Mouse (Mus musculus): ENCODE data around the gene Romo1. TPM values are rescaled to one million over a fixed set of nuclear protein-coding genes. Genes with fewer than 3 reads are reported as not detected.

The Romo1 gene
- polyA plus RNA-seq, 1 experiment from 2014 or later: 302 TPM

DNA sequence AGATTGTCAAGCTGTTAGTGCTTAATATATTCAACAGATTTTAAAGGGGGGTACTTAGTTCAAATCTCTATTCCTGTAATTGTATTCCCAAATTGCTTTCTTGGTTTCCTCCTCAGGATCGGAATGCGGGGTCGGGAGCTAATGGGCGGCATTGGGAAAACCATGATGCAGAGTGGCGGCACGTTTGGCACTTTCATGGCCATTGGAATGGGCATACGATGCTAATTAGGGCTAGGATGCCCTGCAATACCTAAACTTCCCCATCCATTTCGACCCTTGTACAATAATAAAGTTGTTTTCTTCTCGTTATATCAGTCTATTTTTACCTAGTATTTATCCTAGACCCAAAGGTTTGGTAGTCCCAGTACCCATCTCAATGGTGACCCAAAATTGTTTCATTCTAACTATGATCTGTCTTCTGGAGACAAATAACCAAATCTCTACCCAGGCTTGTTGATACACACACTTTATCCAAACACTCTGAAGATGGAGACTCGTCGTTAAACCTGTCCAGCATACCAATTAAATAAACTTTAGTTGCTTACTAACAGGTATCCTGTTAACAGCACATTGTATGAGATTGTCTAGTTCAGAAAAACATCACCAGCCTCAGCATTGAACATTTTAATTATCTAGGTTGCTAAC lies 1.8 kb downstream of the Romo1 start:
- H3K4me3 ChIP-seq: peak overlapping the region; percentile 82
- 54% methylated on average over 11 of the region's 11 CpGs for WGBS (ENCODE audit: insufficient replicate concordance)

DNA sequence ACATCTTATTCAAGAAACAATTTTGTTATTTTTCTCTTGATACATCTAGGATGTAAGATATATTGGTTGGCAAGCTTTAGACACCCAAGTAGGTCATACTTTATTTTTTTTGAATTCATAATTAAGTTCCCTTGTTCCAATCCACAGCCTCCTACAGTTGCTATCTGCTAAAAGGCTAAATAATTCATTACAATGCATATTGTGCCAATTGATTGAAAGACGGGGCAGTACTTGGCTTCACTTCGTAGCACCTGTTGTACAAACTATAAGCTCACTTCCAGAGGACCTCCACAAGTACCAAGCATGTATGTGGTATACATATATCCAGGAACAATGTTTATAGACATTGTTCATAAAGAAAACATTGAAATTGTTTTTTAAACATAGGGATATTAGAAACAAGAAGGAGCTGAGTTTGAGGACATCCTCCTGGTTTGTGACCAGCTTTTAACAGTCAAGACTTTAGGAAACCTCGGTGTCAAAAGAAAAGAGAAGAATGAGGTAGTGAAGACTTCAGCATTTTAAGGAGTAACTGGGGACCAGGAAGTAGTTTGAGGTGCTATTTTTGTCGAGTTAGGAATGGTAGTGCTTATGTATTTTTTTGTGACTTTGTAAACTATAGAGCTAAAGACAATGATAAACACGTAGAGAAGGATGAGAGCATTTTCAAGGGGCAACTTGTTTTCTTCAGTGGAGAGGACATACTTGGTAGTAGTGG lies 2.6 kb downstream of the Romo1 start:
- WGBS (ENCODE audit: insufficient replicate concordance): 56% methylated on average over 5 of the region's 5 CpGs
- no peak overlapping the region for H3K4me3 ChIP-seq
- H3K9ac ChIP-seq: no peak overlapping the region
- no peak for ATAC-seq
- H3K27ac ChIP-seq: no peak overlapping the region
- peaks cover 59% of the 10 kb centered on the region for H3K36me3 ChIP-seq
- no peaks in the 10 kb centered on the region for H3K9me3 ChIP-seq (replicated peaks)
- H3K27me3 ChIP-seq (replicated peaks): no peaks in the 10 kb centered on the region
- H3K4me1 ChIP-seq: peaks cover 23% of the 10 kb centered on the region
- H3K4me2 ChIP-seq: no peak overlapping the region

More for the DNA sequence above, 1.8 kb downstream of the Romo1 start:
- H3K4me2 ChIP-seq: peak overlapping the region; percentile 91
- H3K27me3 ChIP-seq (replicated peaks): no peaks in the 10 kb centered on the region
- H3K9me3 ChIP-seq (replicated peaks): no peaks in the 10 kb centered on the region
- peaks cover 58% of the 10 kb centered on the region for H3K36me3 ChIP-seq
- H3K27ac ChIP-seq: peak overlapping the region; percentile 1; the same call in 1 of the 2 replicates
- peak overlapping the region; percentile 85; the same call in 1 of the 2 replicates for H3K9ac ChIP-seq
- ATAC-seq: no peak
- H3K4me1 ChIP-seq: peaks cover 23% of the 10 kb centered on the region

DNA sequence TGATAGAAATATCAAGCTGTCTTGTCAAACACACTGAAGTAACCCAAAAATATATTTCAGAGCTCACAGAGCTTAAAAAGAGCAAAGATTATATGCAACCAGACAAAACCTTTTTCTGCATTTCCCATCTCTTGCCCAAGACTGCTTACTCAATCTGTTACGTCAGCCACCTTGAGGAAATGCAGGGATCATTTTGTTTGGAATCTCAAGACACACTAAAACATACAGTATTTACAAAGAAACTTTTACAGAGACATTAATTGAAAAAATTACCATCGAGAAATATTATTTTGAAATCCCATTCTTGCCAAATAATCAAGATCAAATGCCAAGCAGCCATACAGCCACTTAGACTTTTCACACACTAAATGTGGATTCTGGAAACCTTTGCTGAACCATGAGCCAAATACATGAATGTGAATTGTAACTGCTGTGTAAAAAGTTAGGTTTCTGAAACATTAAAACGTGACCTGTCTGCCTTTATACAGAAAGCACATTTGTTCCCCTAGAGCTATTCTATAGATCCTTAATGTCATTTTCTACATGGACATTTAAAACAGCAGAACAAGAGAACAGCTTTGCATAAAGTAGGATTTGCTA lies 3.6 kb downstream of the Romo1 start:
- ATAC-seq: no peak
- Histone ChIP-seq H3K27ac (no peak overlapping the region), H3K9me3 (replicated peaks) (no peaks in the 10 kb centered on the region), H3K4me3 (no peak overlapping the region), H3K4me2 (no peak overlapping the region), H3K4me1 (peaks cover 23% of the 10 kb centered on the region), H3K27me3 (replicated peaks) (no peaks in the 10 kb centered on the region), H3K9ac (no peak overlapping the region), H3K36me3 (peaks cover 61% of the 10 kb centered on the region)
- 83% methylated on average over 3 of the region's 3 CpGs for WGBS (ENCODE audit: insufficient replicate concordance)

DNA sequence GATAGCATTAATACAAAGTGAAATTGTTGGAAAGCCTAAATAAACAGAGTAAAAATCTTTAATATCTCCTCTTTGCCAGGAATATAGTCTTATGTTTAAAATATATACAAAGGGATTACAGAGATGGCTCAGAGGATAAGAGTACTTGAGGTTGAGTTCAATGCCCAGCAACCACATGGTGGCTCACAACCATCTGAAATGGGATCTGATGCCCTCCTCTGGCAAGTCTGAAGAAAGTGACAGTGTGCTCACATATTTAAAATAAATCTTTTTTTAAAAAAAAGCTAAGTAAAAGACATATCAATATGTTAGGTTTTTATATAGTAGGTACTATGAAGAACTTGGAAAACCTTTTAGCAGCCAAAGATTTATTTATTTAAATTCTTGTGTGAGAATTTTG lies 7.7 kb downstream of the Romo1 start:
- Histone ChIP-seq H3K9me3 (replicated peaks) (no peaks in the 10 kb centered on the region), H3K4me2 (no peak overlapping the region), H3K27me3 (replicated peaks) (no peaks in the 10 kb centered on the region), H3K4me1 (no peaks in the 10 kb centered on the region), H3K36me3 (peaks cover 93% of the 10 kb centered on the region), H3K9ac (no peak overlapping the region), H3K27ac (no peak overlapping the region), H3K4me3 (no peak overlapping the region)
- ATAC-seq: no peak

DNA sequence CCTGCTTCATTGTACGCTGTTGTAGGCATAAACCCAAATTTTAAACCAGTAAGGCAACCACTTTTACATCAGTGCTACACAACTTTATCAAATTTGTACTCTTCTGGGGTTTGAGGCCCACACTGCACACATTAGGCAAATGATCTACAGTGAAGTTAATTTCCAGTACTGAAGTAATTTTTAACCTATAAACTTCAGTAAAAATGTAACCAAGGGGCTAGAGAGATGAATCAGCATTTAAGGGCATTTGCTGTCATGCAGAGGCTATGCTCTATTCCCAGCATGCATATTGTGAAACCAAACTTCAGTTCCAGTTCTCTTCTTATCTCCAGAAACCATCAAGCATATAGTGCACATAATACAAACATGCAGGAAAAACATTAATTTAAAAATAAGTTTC lies 21.6 kb downstream of the Romo1 start:
- no peaks in the 10 kb centered on the region for H3K9me3 ChIP-seq (replicated peaks)
- H3K4me3 ChIP-seq: no peak overlapping the region
- H3K9ac ChIP-seq: no peak overlapping the region
- peaks cover 98% of the 10 kb centered on the region for H3K36me3 ChIP-seq
- H3K4me2 ChIP-seq: no peak overlapping the region
- 95% methylated on average over 1 of the region's 1 CpGs for WGBS (ENCODE audit: insufficient replicate concordance)
- H3K4me1 ChIP-seq: no peaks in the 10 kb centered on the region
- no peak overlapping the region for H3K27ac ChIP-seq
- H3K27me3 ChIP-seq (replicated peaks): no peaks in the 10 kb centered on the region
- ATAC-seq: no peak

DNA sequence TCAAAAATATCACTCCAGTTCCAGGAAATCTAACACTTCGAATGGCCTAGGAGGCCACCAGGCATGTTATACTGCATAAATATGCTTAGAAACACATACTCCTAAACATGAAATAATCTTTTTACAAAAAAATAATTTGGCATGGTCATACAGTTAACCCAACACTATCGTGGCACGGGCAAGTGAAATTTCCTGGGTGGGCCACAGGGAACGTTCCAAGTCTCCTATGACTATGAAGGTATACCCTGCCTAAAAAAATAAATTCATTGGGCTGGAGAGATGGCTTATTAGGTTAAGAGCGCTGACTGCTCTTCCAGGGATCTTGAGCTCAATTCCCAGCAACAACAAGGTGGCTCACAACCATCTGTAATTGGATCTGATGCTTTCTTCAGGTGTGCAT lies 22.7 kb downstream of the Romo1 start:
- Histone ChIP-seq H3K4me2 (no peak overlapping the region), H3K27me3 (replicated peaks) (no peaks in the 10 kb centered on the region), H3K36me3 (peaks cover 100% of the 10 kb centered on the region), H3K4me1 (no peaks in the 10 kb centered on the region), H3K27ac (no peak overlapping the region), H3K4me3 (no peak overlapping the region), H3K9me3 (replicated peaks) (no peaks in the 10 kb centered on the region), H3K9ac (no peak overlapping the region)
- WGBS (ENCODE audit: insufficient replicate concordance): 90% methylated on average over 5 of the region's 5 CpGs
- no peak for ATAC-seq

DNA sequence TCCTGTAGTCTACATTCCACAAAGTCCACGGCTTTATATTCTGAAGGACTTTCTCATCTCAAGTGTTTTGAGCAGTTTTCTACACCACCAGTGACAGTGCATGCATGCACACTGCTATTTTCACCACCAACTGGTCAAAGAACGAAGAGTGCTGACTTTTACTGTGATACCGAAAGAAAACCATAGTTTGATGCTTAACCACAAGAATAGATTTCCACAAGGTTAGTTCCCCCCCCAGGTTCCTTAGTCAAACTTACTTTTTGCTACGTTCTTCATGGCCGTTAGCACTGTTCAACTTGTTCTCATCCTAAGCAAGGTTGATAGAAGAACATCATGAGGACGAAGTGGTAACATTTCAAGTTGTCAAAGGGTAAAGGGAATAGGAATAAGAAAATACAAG lies 33.2 kb downstream of the Romo1 start:
- H3K27me3 ChIP-seq (replicated peaks): no peaks in the 10 kb centered on the region
- 74% methylated on average over 6 of the region's 6 CpGs for WGBS (ENCODE audit: insufficient replicate concordance)
- no peak overlapping the region for H3K27ac ChIP-seq
- H3K4me1 ChIP-seq: peaks cover 39% of the 10 kb centered on the region
- H3K36me3 ChIP-seq: peaks cover 65% of the 10 kb centered on the region
- no peak for ATAC-seq
- no peaks in the 10 kb centered on the region for H3K9me3 ChIP-seq (replicated peaks)
- H3K4me3 ChIP-seq: peak overlapping the region; percentile 7
- 0 out of 2 replicates have a peak overlapping the region, but pooled peaks have one; percentile 12 for H3K9ac ChIP-seq
- peak overlapping the region; percentile 42 for H3K4me2 ChIP-seq

DNA sequence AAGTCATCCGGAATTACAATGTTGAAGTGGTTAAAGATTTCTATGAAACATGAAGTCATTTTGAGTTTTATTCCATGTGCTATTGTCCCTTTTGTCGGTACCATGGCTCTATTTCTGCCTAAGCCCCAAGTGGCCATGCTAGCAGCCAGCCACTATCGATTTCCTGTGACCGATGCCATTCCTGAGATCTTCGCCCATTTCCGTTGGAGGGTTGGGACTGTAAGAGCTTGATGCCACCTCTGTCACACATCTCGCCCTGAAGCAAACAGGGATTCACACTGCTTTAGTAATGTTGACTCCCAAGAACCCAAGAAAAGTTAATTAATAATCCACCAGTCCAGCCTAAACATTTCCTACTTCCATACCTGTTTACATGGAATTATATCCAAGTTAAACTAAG lies 33.8 kb downstream of the Romo1 start:
- Histone ChIP-seq H3K9ac (peak overlapping the region; percentile 100; the same call in 1 of the 2 replicates), H3K36me3 (peaks cover 59% of the 10 kb centered on the region), H3K9me3 (replicated peaks) (no peaks in the 10 kb centered on the region), H3K4me2 (peak overlapping the region; percentile 84), H3K27me3 (replicated peaks) (no peaks in the 10 kb centered on the region), H3K27ac (0 out of 2 replicates have a peak overlapping the region, but pooled peaks have one; percentile 41), H3K4me3 (peak overlapping the region; percentile 93), H3K4me1 (peaks cover 43% of the 10 kb centered on the region)
- ATAC-seq: no peak
- WGBS (ENCODE audit: insufficient replicate concordance): 68% methylated on average over 7 of the region's 7 CpGs

DNA sequence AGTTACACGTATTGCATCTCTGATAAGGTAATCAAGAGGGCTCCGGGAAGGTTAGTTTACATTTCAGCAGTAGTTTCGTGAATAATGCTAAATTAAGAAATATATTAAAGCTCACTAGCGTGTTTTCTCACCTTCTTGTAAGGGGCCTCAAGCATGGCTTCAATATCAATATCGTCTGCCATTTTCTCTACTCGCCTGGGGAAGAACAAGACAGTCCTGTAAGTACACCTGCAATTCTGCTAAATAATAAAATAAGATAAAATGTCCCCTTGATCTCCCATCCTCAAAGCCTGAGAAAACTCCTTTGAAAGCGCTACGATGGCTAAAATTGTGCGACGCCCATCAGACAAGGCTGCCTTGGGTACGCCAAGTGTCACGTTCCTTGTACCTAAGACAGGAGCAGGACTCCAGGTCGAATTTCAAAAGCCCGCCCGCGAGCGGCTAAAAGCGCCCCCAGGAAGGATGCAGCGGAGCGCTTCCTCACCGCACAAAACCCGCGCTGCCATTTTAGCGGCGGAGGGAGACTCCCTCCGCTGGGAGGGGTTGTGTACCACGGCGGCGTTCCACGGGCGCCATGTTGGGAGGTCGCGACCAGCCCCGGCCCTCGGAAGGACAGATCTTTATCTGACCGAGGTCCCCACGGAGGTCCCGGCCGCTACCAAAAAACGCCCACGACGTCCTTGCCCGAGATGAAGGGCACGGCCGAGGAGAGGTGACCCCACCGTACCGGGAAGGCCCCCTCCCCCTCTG lies 35.4 kb downstream of the Romo1 start:
- under 1% methylated on average over 47 of the region's 47 CpGs for WGBS (ENCODE audit: insufficient replicate concordance)
- peak; percentile 40; the same call in 1 of the 2 replicates for ATAC-seq
- no peaks in the 10 kb centered on the region for H3K9me3 ChIP-seq (replicated peaks)

DNA sequence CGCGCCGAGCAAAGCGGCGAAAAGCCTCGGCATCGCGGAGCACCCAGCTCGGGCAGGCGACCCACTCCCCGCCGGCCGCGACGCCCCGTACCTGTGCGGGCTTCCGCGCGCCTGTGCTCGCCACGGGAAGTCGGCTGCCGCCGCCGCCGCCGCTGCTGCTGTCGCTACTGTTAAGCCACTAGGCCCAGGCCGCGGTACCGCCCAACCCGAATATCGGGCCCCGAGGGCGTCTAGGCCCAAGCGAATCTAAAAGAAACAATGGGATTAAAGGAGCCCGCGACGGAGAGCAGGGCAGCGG lies 35.9 kb downstream of the Romo1 start:
- under 1% methylated on average over 41 of the region's 41 CpGs for WGBS (ENCODE audit: insufficient replicate concordance)

More for the DNA sequence above, 35.4 kb downstream of the Romo1 start:
- Histone ChIP-seq H3K27me3 (replicated peaks) (no peaks in the 10 kb centered on the region), H3K4me1 (peaks cover 39% of the 10 kb centered on the region), H3K36me3 (peaks cover 46% of the 10 kb centered on the region), H3K4me3 (peak overlapping the region; percentile 93), H3K27ac (peak overlapping the region; percentile 99), H3K4me2 (peak overlapping the region; percentile 84), H3K9ac (peak overlapping the region; percentile 100)

DNA sequence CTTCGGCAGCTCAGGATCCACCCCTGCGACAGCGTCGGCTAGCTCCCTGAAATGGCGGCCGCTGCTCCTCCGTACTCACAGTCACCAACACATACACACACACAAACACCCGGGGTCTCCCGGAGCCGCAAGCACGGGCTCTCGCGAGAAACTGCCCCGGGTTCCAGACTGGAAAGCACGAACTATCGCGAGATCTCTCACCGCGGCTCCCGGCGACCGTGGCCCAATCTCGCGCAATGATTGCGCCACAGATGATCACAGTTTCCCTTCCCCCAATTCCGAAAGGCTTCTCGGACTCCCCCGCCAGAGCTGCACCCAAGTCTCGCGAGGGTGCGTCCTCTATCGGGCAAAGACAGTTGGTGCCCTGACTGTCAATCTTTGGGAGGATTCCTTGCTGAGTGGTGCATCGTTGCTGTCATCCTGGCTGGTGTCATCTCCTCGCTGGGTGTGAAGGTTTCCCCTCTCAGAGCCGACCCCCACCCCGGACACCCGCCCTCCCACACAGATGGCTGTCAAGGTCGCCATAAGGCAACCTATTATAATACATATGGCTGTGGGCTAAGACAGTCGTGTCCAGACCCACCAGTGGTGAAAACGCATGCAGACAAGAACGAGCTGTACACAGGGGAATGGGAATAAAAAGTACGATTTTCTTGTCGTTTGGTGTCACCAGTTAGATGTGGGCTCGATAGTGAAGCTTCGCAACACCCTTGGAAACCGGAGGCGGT lies 36.4 kb downstream of the Romo1 start, which contains the start of gene Rbm39:
Rbm39 (minus strand) TSS at position 145 of the 728 bp plus-strand sequence.
- ATAC-seq: peak; percentile 94
- H3K27ac ChIP-seq: peak within 1 kb of the TSS; percentile 99
- no peaks in the 10 kb centered on the region for H3K27me3 ChIP-seq (replicated peaks)
- peak within 1 kb of the TSS; percentile 93 for H3K4me3 ChIP-seq
- peaks cover 36% of the 10 kb centered on the region for H3K36me3 ChIP-seq
- H3K4me1 ChIP-seq: peaks cover 37% of the 10 kb centered on the region
- peak within 1 kb of the TSS; percentile 84 for H3K4me2 ChIP-seq
- WGBS (ENCODE audit: insufficient replicate concordance): under 1% methylated on average over 47 of the region's 47 CpGs
- peak within 1 kb of the TSS; percentile 100 for H3K9ac ChIP-seq
- no peaks in the 10 kb centered on the region for H3K9me3 ChIP-seq (replicated peaks)

More for the DNA sequence above, 35.9 kb downstream of the Romo1 start:
- Histone ChIP-seq H3K27me3 (replicated peaks) (no peaks in the 10 kb centered on the region), H3K4me2 (peak overlapping the region; percentile 84), H3K9me3 (replicated peaks) (no peaks in the 10 kb centered on the region), H3K9ac (peak overlapping the region; percentile 100), H3K27ac (peak overlapping the region; percentile 99), H3K4me1 (peaks cover 37% of the 10 kb centered on the region), H3K4me3 (peak overlapping the region; percentile 93), H3K36me3 (peaks cover 40% of the 10 kb centered on the region)
- ATAC-seq: peak; percentile 41

Measured in liver, embryonic 12.5 days (tissue).